Mouse (Mus musculus) layer of hippocampus, postnatal 36 days (tissue): ENCODE measurements around the gene Slc6a20a. TPM values are rescaled to one million over a fixed set of nuclear protein-coding genes. Genes with fewer than 3 reads are reported as not detected.
"Not testable (repeated sequence)": the region's sequence is repeated elsewhere in the genome, so short reads cannot be mapped to it uniquely, and the experiment has no call there.

Experiments used
- DNase-seq, 2 experiments: peaks; one replicate each; pipeline ENCODE4 v3.0.0; 2022
- total RNA-seq, 2 experiments: library from RNA; stranded (reverse); gene quantifications; 2 replicates each; pipeline ENCODE4 v1.2.3; 2021

Gene Slc6a20a
- total RNA-seq, result 10 to 100 TPM; 10.5 to 16.1 TPM

GRCm38 (mm10) chr9:123678327-123679105, at the start of gene Slc6a20a, which contains the start of gene Ccr9:
Gene Slc6a20a, minus strand, starts transcription at chr9:123678885.
Gene Ccr9, plus strand, starts transcription at chr9:123678439.
- DNase-seq, result no peak

- no peak for DNase-seq
These were observed 44.2 kb upstream of the Slc6a20a start for GRCm38 (mm10) chr9:123722737-123723493.

- peak; percentile 91 to 94 for DNase-seq
These were observed 38.7 kb upstream of the Slc6a20a start, which contains the start of gene Lztfl1 for GRCm38 (mm10) chr9:123717186-123718008. Gene Lztfl1, minus strand, starts transcription at chr9:123717697.

GRCm38 (mm10) chr9:123716301-123716700, 37.6 kb upstream of the Slc6a20a start:
- no peak for DNase-seq

GRCm38 (mm10) chr9:123713111-123713510, 34.4 kb upstream of the Slc6a20a start:
- DNase-seq, result no peak

- DNase-seq, result no peak
These were observed 30.5 kb upstream of the Slc6a20a start for GRCm38 (mm10) chr9:123709226-123709625.

GRCm38 (mm10) chr9:123701822-123702221, 23.1 kb upstream of the Slc6a20a start:
- no peak for DNase-seq

GRCm38 (mm10) chr9:123695634-123696302, 17.1 kb upstream of the Slc6a20a start:
- DNase-seq, result no peak

- no peak for DNase-seq
These were observed 9.5 kb upstream of the Slc6a20a start for GRCm38 (mm10) chr9:123688227-123688626.

GRCm38 (mm10) chr9:123686206-123686605, 7.5 kb upstream of the Slc6a20a start:
- DNase-seq, result no peak

- DNase-seq, result no peak
These were observed 5.0 kb upstream of the Slc6a20a start for GRCm38 (mm10) chr9:123683704-123684103.

GRCm38 (mm10) chr9:123679198-123679597, 513 bp upstream of the Slc6a20a start:
- DNase-seq, result no peak

GRCm38 (mm10) chr9:123665645-123666044, 13.0 kb downstream of the Slc6a20a start:
- DNase-seq, result peak in 1 of 2 experiments; percentile 40

- DNase-seq, result not testable (repeated sequence)
These were observed 18.6 kb downstream of the Slc6a20a start for GRCm38 (mm10) chr9:123659986-123660676.

GRCm38 (mm10) chr9:123658981-123659380, 19.7 kb downstream of the Slc6a20a start:
- no peak for DNase-seq

GRCm38 (mm10) chr9:123657457-123657856, 21.2 kb downstream of the Slc6a20a start:
- DNase-seq, result no peak

- DNase-seq, result no peak
These were observed 27.3 kb downstream of the Slc6a20a start for GRCm38 (mm10) chr9:123651369-123651768.

- DNase-seq, result no peak
These were observed 28.7 kb downstream of the Slc6a20a start for GRCm38 (mm10) chr9:123649785-123650511.

GRCm38 (mm10) chr9:123640106-123640505, 38.6 kb downstream of the Slc6a20a start:
- no peak for DNase-seq

- peak in 1 of 2 experiments; percentile 10 for DNase-seq
These were observed 40.0 kb downstream of the Slc6a20a start for GRCm38 (mm10) chr9:123638668-123639089.
